Mouse (Mus musculus): ENCODE measurements around the gene Car10. TPM values are rescaled to one million over a fixed set of nuclear protein-coding genes. Genes with fewer than 3 reads are reported as not detected.

Car10 gene
- polyA plus RNA-seq, 1 experiment, result 0.55 TPM

GRCm38 (mm10) chr11:93273906-93274305 is 176.1 kb downstream of the Car10 start:
- Histone ChIP-seq H3K4me3 (replicated peaks; ENCODE audit: control insufficient read depth, low read depth, low read length) (no peak overlapping the region), H3K27ac (ENCODE audit: control insufficient read depth, insufficient read depth, low read depth, low read length, poor library complexity) (no peak overlapping the region), H3K4me1 (ENCODE audit: control insufficient read depth, insufficient read depth, low read length) (no peaks in the 10 kb centered on the region)
- WGBS, result 25% methylated on average over 6 of the region's 6 CpGs
- no peak for TF ChIP-seq CTCF (IDR thresholded peaks at IDR 0.05; ENCODE audit: control insufficient read depth, insufficient read depth, low read length)
- no peak for TF ChIP-seq POLR2A (IDR thresholded peaks at IDR 0.05; ENCODE audit: borderline replicate concordance, control insufficient read depth, low read depth, low read length)

GRCm38 (mm10) chr11:93293661-93294060 is 195.8 kb downstream of the Car10 start:
- H3K4me3 ChIP-seq (replicated peaks; ENCODE audit: control insufficient read depth, low read depth, low read length), result no peak overlapping the region
- H3K27ac ChIP-seq (ENCODE audit: control insufficient read depth, insufficient read depth, low read depth, low read length, poor library complexity), result no peak overlapping the region
- 67% methylated on average over 1 of the region's 1 CpGs for WGBS
- no peaks in the 10 kb centered on the region for H3K4me1 ChIP-seq (ENCODE audit: control insufficient read depth, insufficient read depth, low read length)
- TF ChIP-seq CTCF (IDR thresholded peaks at IDR 0.05; ENCODE audit: control insufficient read depth, insufficient read depth, low read length), result no peak
- no peak for TF ChIP-seq POLR2A (IDR thresholded peaks at IDR 0.05; ENCODE audit: borderline replicate concordance, control insufficient read depth, low read depth, low read length)

GRCm38 (mm10) chr11:93309981-93310380 is 212.2 kb downstream of the Car10 start:
- TF ChIP-seq POLR2A (IDR thresholded peaks at IDR 0.05; ENCODE audit: borderline replicate concordance, control insufficient read depth, low read depth, low read length) (no peak), CTCF (IDR thresholded peaks at IDR 0.05; ENCODE audit: control insufficient read depth, insufficient read depth, low read length) (no peak)
- Histone ChIP-seq H3K27ac (ENCODE audit: control insufficient read depth, insufficient read depth, low read depth, low read length, poor library complexity) (no peak overlapping the region), H3K4me3 (replicated peaks; ENCODE audit: control insufficient read depth, low read depth, low read length) (no peak overlapping the region), H3K4me1 (ENCODE audit: control insufficient read depth, insufficient read depth, low read length) (no peaks in the 10 kb centered on the region)
- 86% methylated on average over 1 of the region's 1 CpGs for WGBS

- TF ChIP-seq POLR2A (IDR thresholded peaks at IDR 0.05; ENCODE audit: borderline replicate concordance, control insufficient read depth, low read depth, low read length) (no peak), CTCF (IDR thresholded peaks at IDR 0.05; ENCODE audit: control insufficient read depth, insufficient read depth, low read length) (no peak)
- Histone ChIP-seq H3K27ac (ENCODE audit: control insufficient read depth, insufficient read depth, low read depth, low read length, poor library complexity) (no peak overlapping the region), H3K4me1 (ENCODE audit: control insufficient read depth, insufficient read depth, low read length) (no peaks in the 10 kb centered on the region), H3K4me3 (replicated peaks; ENCODE audit: control insufficient read depth, low read depth, low read length) (no peak overlapping the region)
- 77% methylated on average over 3 of the region's 3 CpGs for WGBS
Measured at GRCm38 (mm10) chr11:93337756-93338155, 239.9 kb downstream of the Car10 start.

- TF ChIP-seq CTCF (IDR thresholded peaks at IDR 0.05; ENCODE audit: control insufficient read depth, insufficient read depth, low read length) (no peak), POLR2A (IDR thresholded peaks at IDR 0.05; ENCODE audit: borderline replicate concordance, control insufficient read depth, low read depth, low read length) (no peak)
Measured at GRCm38 (mm10) chr11:93343961-93344360, 246.1 kb downstream of the Car10 start.

GRCm38 (mm10) chr11:93344869-93345268 is 247.0 kb downstream of the Car10 start:
- TF ChIP-seq POLR2A (IDR thresholded peaks at IDR 0.05; ENCODE audit: borderline replicate concordance, control insufficient read depth, low read depth, low read length) (no peak), CTCF (IDR thresholded peaks at IDR 0.05; ENCODE audit: control insufficient read depth, insufficient read depth, low read length) (no peak)
- Histone ChIP-seq H3K4me3 (replicated peaks; ENCODE audit: control insufficient read depth, low read depth, low read length) (no peak overlapping the region), H3K4me1 (ENCODE audit: control insufficient read depth, insufficient read depth, low read length) (no peaks in the 10 kb centered on the region), H3K27ac (ENCODE audit: control insufficient read depth, insufficient read depth, low read depth, low read length, poor library complexity) (no peak overlapping the region)
- 61% methylated on average over 3 of the region's 3 CpGs for WGBS

More at GRCm38 (mm10) chr11:93343961-93344360, 246.1 kb downstream of the Car10 start:
- H3K27ac ChIP-seq (ENCODE audit: control insufficient read depth, insufficient read depth, low read depth, low read length, poor library complexity), result no peak overlapping the region
- no peaks in the 10 kb centered on the region for H3K4me1 ChIP-seq (ENCODE audit: control insufficient read depth, insufficient read depth, low read length)
- 69% methylated on average over 3 of the region's 3 CpGs for WGBS
- no peak overlapping the region for H3K4me3 ChIP-seq (replicated peaks; ENCODE audit: control insufficient read depth, low read depth, low read length)

- Histone ChIP-seq H3K4me3 (replicated peaks; ENCODE audit: control insufficient read depth, low read depth, low read length) (no peak overlapping the region), H3K27ac (ENCODE audit: control insufficient read depth, insufficient read depth, low read depth, low read length, poor library complexity) (no peak overlapping the region), H3K4me1 (ENCODE audit: control insufficient read depth, insufficient read depth, low read length) (no peaks in the 10 kb centered on the region)
- no peak for TF ChIP-seq CTCF (IDR thresholded peaks at IDR 0.05; ENCODE audit: control insufficient read depth, insufficient read depth, low read length)
- no peak for TF ChIP-seq POLR2A (IDR thresholded peaks at IDR 0.05; ENCODE audit: borderline replicate concordance, control insufficient read depth, low read depth, low read length)
- WGBS, result 65% methylated on average over 2 of the region's 2 CpGs
Measured at GRCm38 (mm10) chr11:93361576-93361975, 263.7 kb downstream of the Car10 start.

GRCm38 (mm10) chr11:93364171-93364570 is 266.3 kb downstream of the Car10 start:
- Histone ChIP-seq H3K4me3 (replicated peaks; ENCODE audit: control insufficient read depth, low read depth, low read length) (no peak overlapping the region), H3K4me1 (ENCODE audit: control insufficient read depth, insufficient read depth, low read length) (no peaks in the 10 kb centered on the region), H3K27ac (ENCODE audit: control insufficient read depth, insufficient read depth, low read depth, low read length, poor library complexity) (no peak overlapping the region)
- no peak for TF ChIP-seq POLR2A (IDR thresholded peaks at IDR 0.05; ENCODE audit: borderline replicate concordance, control insufficient read depth, low read depth, low read length)
- TF ChIP-seq CTCF (IDR thresholded peaks at IDR 0.05; ENCODE audit: control insufficient read depth, insufficient read depth, low read length), result no peak

GRCm38 (mm10) chr11:93367244-93367643 is 269.4 kb downstream of the Car10 start:
- no peak overlapping the region for H3K4me3 ChIP-seq (replicated peaks; ENCODE audit: control insufficient read depth, low read depth, low read length)
- WGBS, result 45% methylated on average over 4 of the region's 4 CpGs
- no peak overlapping the region for H3K27ac ChIP-seq (ENCODE audit: control insufficient read depth, insufficient read depth, low read depth, low read length, poor library complexity)
- H3K4me1 ChIP-seq (ENCODE audit: control insufficient read depth, insufficient read depth, low read length), result no peaks in the 10 kb centered on the region
- TF ChIP-seq CTCF (IDR thresholded peaks at IDR 0.05; ENCODE audit: control insufficient read depth, insufficient read depth, low read length) (no peak), POLR2A (IDR thresholded peaks at IDR 0.05; ENCODE audit: borderline replicate concordance, control insufficient read depth, low read depth, low read length) (no peak)

Measured in bone marrow, adult 2 months (tissue).